Mouse (Mus musculus) telencephalon, adult 2 months (tissue): ENCODE measurements around the gene Tcf12.

Experiments
- DNase-seq: peaks from one replicate; pipeline ENCODE4 v3.0.0-alpha.2; 2011; ENCODE audit warnings: low read depth, low spot score

Gene Tcf12

GRCm38 (mm10) chr9:72088893-72089611 lies 22.6 kb downstream of the Tcf12 start:
- DNase-seq = no peak

- no peak for DNase-seq
These were observed 26.7 kb downstream of the Tcf12 start for GRCm38 (mm10) chr9:72085017-72085416.

GRCm38 (mm10) chr9:72084131-72084530 lies 27.5 kb downstream of the Tcf12 start:
- peak; percentile 65 for DNase-seq

- no peak for DNase-seq
These were observed 35.5 kb downstream of the Tcf12 start for GRCm38 (mm10) chr9:72076158-72076557.

- DNase-seq = no peak
These were observed 45.5 kb downstream of the Tcf12 start for GRCm38 (mm10) chr9:72066151-72066550.

GRCm38 (mm10) chr9:72053144-72053543 lies 58.5 kb downstream of the Tcf12 start:
- no peak for DNase-seq

GRCm38 (mm10) chr9:72040156-72040555 lies 71.5 kb downstream of the Tcf12 start:
- no peak for DNase-seq

GRCm38 (mm10) chr9:72039369-72039768 lies 72.3 kb downstream of the Tcf12 start:
- DNase-seq = no peak

- DNase-seq = no peak
These were observed 74.6 kb downstream of the Tcf12 start for GRCm38 (mm10) chr9:72037059-72037516.

GRCm38 (mm10) chr9:72036257-72036656 lies 75.4 kb downstream of the Tcf12 start:
- DNase-seq = no peak

- DNase-seq = peak; percentile 57
These were observed 78.4 kb downstream of the Tcf12 start for GRCm38 (mm10) chr9:72033271-72033670.

- DNase-seq = no peak
These were observed 81.4 kb downstream of the Tcf12 start for GRCm38 (mm10) chr9:72030274-72030673.

GRCm38 (mm10) chr9:72029601-72030000 lies 82.1 kb downstream of the Tcf12 start:
- no peak for DNase-seq

- no peak for DNase-seq
These were observed 88.4 kb downstream of the Tcf12 start for GRCm38 (mm10) chr9:72023274-72023673.

GRCm38 (mm10) chr9:72021512-72021911 lies 90.2 kb downstream of the Tcf12 start:
- peak; percentile 82 for DNase-seq

- no peak for DNase-seq
These were observed 95.7 kb downstream of the Tcf12 start for GRCm38 (mm10) chr9:72016021-72016420.

GRCm38 (mm10) chr9:72014585-72015381 lies 96.9 kb downstream of the Tcf12 start:
- no peak for DNase-seq

GRCm38 (mm10) chr9:72013541-72013940 lies 98.1 kb downstream of the Tcf12 start:
- no peak for DNase-seq

GRCm38 (mm10) chr9:72008634-72009033 lies 103.0 kb downstream of the Tcf12 start:
- DNase-seq = no peak

GRCm38 (mm10) chr9:71991147-71991546 lies 120.5 kb downstream of the Tcf12 start:
- no peak for DNase-seq

GRCm38 (mm10) chr9:71990376-71990775 lies 121.3 kb downstream of the Tcf12 start:
- no peak for DNase-seq

- no peak for DNase-seq
These were observed 122.0 kb downstream of the Tcf12 start for GRCm38 (mm10) chr9:71989663-71990062.

GRCm38 (mm10) chr9:71986716-71987115 lies 125.0 kb downstream of the Tcf12 start:
- no peak for DNase-seq
